Mouse (Mus musculus): ENCODE data around the gene 4921511C20Rik.

Gene 4921511C20Rik

GRCm38 (mm10) chrX:127393993-127394392 is at the start of gene 4921511C20Rik:
Gene 4921511C20Rik (plus strand): TSS chrX:127394293.
- no peak for DNase-seq (ENCODE audit: low read depth, low spot score)

Data from CD4-positive, CD25-positive, alpha-beta regulatory T cell, adult 2 months (primary cell).